Mouse (Mus musculus) thymus, adult 2 months (tissue): ENCODE results near the gene Cmtm2b. TPM values are rescaled to one million over a fixed set of nuclear protein-coding genes. Genes with fewer than 3 reads are reported as not detected.

Experiments used
- DNase-seq: peaks from one replicate; pipeline ENCODE4 v3.0.0; 2021
- H3K27ac ChIP-seq: fragments of 200-500 bp; 2 replicates; pipeline ENCODE4 v1.5.1; 2012; ENCODE audit warnings: low read length, control low read depth; ENCODE audit not compliant: control insufficient read depth, insufficient read depth
- H3K27me3 ChIP-seq: fragments of 200-500 bp; 2 replicates; pipeline ENCODE4 v1.6.1; 2012; ENCODE audit warnings: mild to moderate bottlenecking, low read length, moderate library complexity, mixed read lengths; ENCODE audit not compliant: control insufficient read depth, insufficient read depth
- H3K36me3 ChIP-seq: fragments of 200-500 bp; 2 replicates; pipeline ENCODE4 v1.6.1; 2012; ENCODE audit warnings: mild to moderate bottlenecking, low read length, moderate library complexity; ENCODE audit not compliant: control insufficient read depth, insufficient read depth
- H3K4me1 ChIP-seq: fragments of 200-500 bp; replicated peaks from 2 replicates; pipeline ENCODE4 v1.6.1; 2012; ENCODE audit warnings: low read length; ENCODE audit not compliant: control insufficient read depth, insufficient read depth
- H3K4me3 ChIP-seq: fragments of 200-500 bp; 2 replicates; pipeline ENCODE4 v1.5.1; 2012; ENCODE audit warnings: mild to moderate bottlenecking, low read length, control low read depth, moderate library complexity; ENCODE audit not compliant: control insufficient read depth, insufficient read depth
- CTCF ChIP-seq: fragments of 200-500 bp; IDR thresholded peaks from 2 replicates; pipeline ENCODE4 v1.5.1; 2012; ENCODE audit warnings: mild to moderate bottlenecking, control low read depth, low read length, moderate library complexity, borderline replicate concordance; ENCODE audit not compliant: control insufficient read depth, poor library complexity, insufficient read depth; ENCODE audit errors: extremely low read depth
- POLR2A ChIP-seq: fragments of 200-500 bp; IDR thresholded peaks from 2 replicates; pipeline ENCODE4 v1.6.1; 2012; ENCODE audit warnings: mild to moderate bottlenecking, low read length, control low read depth, moderate library complexity; ENCODE audit not compliant: control insufficient read depth, poor library complexity, insufficient read depth; ENCODE audit errors: extremely low read depth
- WGBS: fragments of 180-500 bp; shearing (Covaris S2); methylation state at CpG from one replicate; pipeline ENCODE4 v1.1.7; 2018; 5-methylcytosine and 5-hydroxymethylcytosine counted together
- polyA plus RNA-seq: library from polyadenylated mRNA; depleted of rRNA; stranded (reverse); fragments of >200 nt; gene quantifications from 2 replicates; pipeline ENCODE4 v1.2.3, GENCODE M21; 2012

Cmtm2b gene
- polyA plus RNA-seq, 1 experiment: not detected

GRCm38 (mm10) chr8:104358637-104359036 lies 36.6 kb downstream of the Cmtm2b start:
- Histone ChIP-seq H3K27me3 (no peaks in the 10 kb centered on the region), H3K27ac (no peak overlapping the region), H3K4me3 (no peak overlapping the region), H3K4me1 (no peaks in the 10 kb centered on the region), H3K36me3 (no peaks in the 10 kb centered on the region)
- no peak for DNase-seq
- WGBS: 92% methylated on average over 3 of the region's 3 CpGs
- no peak for TF ChIP-seq CTCF
- TF ChIP-seq POLR2A: no peak

DNA sequence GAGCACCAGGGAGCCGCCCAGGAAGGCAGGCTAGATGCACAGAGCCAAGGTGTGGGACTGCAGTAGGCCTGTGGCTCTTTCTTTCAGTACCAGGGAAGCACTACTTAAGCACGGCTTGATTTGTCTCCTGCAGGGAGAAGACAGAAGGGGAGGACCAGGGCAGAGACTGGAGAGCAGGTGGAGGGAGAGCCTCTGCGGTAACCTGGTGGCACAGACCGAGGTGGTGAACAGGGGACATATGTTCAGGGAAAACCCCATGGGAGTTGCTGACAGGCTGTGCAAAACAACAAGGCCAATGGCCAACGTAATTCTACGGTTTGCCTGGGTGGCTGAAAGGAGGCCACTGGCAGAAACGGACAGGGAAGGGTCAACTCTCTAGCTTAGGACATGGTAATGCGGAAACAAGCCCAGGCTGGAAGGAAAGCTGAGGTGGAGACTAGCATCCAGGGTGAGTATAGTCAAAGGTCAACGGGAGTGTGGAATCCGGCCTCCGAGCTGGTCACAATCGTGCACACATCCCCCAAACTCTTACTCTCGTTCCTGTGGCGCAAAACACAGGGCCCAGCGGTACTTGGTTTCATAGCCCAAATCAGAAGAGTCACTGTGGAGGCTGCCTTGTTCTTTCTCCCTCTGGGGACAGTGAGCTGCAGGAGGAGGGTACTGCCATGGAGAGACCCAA lies 37.9 kb downstream of the Cmtm2b start:
- Histone ChIP-seq H3K27ac (no peak overlapping the region), H3K36me3 (no peaks in the 10 kb centered on the region)

DNA sequence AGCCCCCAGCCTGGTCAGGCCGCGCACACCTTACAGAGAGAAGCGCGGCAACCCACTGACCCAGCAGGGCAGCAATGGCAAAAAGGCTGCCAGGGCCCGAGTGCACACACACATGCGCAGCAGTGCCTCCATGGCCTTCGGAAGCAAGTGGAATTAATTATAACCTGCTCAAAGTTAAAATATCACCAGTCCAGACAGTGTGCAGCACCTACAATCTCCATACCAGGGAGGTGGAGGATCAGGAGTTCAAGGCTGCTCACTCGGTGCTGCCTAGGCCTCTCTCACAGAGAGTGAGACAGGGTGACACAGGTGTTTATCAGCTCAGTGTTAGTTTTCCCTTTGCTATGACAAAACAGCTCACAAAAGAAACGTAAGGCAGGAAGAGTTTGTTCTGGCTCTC lies 43.7 kb downstream of the Cmtm2b start:
- H3K4me1 ChIP-seq: no peaks in the 10 kb centered on the region
- no peak overlapping the region for H3K4me3 ChIP-seq
- H3K27ac ChIP-seq: no peak overlapping the region
- DNase-seq: no peak
- 93% methylated on average over 9 of the region's 9 CpGs for WGBS
- TF ChIP-seq CTCF (no peak), POLR2A (no peak)
- H3K36me3 ChIP-seq: no peaks in the 10 kb centered on the region
- no peaks in the 10 kb centered on the region for H3K27me3 ChIP-seq

More for the DNA sequence above, 37.9 kb downstream of the Cmtm2b start:
- 95% methylated on average over 15 of the region's 15 CpGs for WGBS
- Histone ChIP-seq H3K27me3 (no peaks in the 10 kb centered on the region), H3K4me1 (no peaks in the 10 kb centered on the region), H3K4me3 (no peak overlapping the region)
- DNase-seq: no peak
- TF ChIP-seq POLR2A: no peak
- TF ChIP-seq CTCF: no peak

GRCm38 (mm10) chr8:104367398-104367797 lies 45.4 kb downstream of the Cmtm2b start:
- H3K4me1 ChIP-seq: no peaks in the 10 kb centered on the region
- 96% methylated on average over 5 of the region's 5 CpGs for WGBS
- H3K36me3 ChIP-seq: no peaks in the 10 kb centered on the region
- TF ChIP-seq CTCF: no peak
- TF ChIP-seq POLR2A: no peak
- no peak overlapping the region for H3K4me3 ChIP-seq
- H3K27ac ChIP-seq: no peak overlapping the region
- no peak for DNase-seq
- H3K27me3 ChIP-seq: no peaks in the 10 kb centered on the region

- DNase-seq: no peak
- TF ChIP-seq CTCF (no peak), POLR2A (no peak)
- Histone ChIP-seq H3K36me3 (no peaks in the 10 kb centered on the region), H3K4me3 (no peak overlapping the region), H3K27me3 (no peaks in the 10 kb centered on the region), H3K27ac (no peak overlapping the region), H3K4me1 (no peaks in the 10 kb centered on the region)
- 93% methylated on average over 12 of the region's 12 CpGs for WGBS
Observed at GRCm38 (mm10) chr8:104369591-104369990, 47.6 kb downstream of the Cmtm2b start.

DNA sequence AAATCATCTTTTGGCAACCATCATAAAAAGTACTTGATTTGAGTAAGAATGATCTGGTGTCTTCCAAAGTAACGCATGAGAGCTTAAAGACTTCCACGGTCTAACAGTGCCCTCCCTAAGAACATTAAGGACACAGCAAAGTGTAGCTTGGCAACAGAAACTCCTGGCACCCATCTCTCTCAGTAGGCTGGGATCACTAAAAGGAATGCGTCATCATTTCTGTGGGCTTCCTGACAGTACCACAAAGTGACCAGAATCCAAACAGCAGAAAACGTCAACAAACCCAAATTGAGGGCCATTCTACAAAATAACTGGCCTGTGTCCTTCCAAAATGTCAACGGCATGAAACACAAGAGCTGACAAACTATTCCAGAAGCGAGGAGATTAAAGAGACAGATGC lies 48.0 kb downstream of the Cmtm2b start:
- Histone ChIP-seq H3K4me1 (no peaks in the 10 kb centered on the region), H3K36me3 (no peaks in the 10 kb centered on the region), H3K27ac (no peak overlapping the region), H3K27me3 (no peaks in the 10 kb centered on the region), H3K4me3 (no peak overlapping the region)
- 90% methylated on average over 6 of the region's 6 CpGs for WGBS
- DNase-seq: no peak
- TF ChIP-seq POLR2A: no peak
- no peak for TF ChIP-seq CTCF

GRCm38 (mm10) chr8:104371121-104371520 lies 49.1 kb downstream of the Cmtm2b start:
- H3K4me1 ChIP-seq: no peaks in the 10 kb centered on the region
- no peak for DNase-seq
- no peak overlapping the region for H3K27ac ChIP-seq
- TF ChIP-seq POLR2A (no peak), CTCF (no peak)
- H3K36me3 ChIP-seq: no peaks in the 10 kb centered on the region
- H3K4me3 ChIP-seq: no peak overlapping the region
- 96% methylated on average over 6 of the region's 6 CpGs for WGBS
- H3K27me3 ChIP-seq: no peaks in the 10 kb centered on the region
